Mouse (Mus musculus): ENCODE results near the gene Dnajc25.

- TF ChIP-seq CTCF (IDR thresholded peaks at IDR 0.05; ENCODE audit: low read depth) (no peak), EP300 (IDR thresholded peaks at IDR 0.05; ENCODE audit: low read depth) (no peak)
These were observed 74.4 kb downstream of the Dnajc25 start for GRCm38 (mm10) chr4:59069276-59069675.
